ENCODE assay signal across 7 mouse cellular contexts in the genomic region with DNA sequence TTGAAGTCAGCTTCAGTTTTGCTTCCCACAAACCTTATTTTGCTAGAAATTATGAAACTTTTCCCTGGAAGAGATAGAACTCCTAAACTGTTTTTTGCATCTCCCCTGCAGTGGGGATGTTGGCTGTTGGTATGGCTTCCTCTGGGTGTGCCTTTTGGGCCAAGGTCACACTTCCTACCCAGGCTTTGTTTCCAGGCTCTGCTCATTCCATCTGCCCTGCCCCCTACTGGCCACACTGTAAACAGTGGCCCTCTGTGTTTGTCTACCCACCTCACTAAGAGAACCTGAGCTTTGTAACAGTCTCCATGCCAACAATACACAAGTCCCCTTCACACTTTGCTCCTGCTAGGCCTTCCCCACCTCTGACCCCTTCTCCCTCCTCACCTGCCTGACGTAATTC. TPM values are rescaled to one million over a fixed set of nuclear protein-coding genes. Genes with fewer than 3 reads are reported as not detected.
DNase-seq lines count a peak whose midpoint lies in the region; ATAC-seq and TF ChIP-seq lines count a peak whose summit lies in the region.

No protein-coding gene starts in this region.

- H3K9ac ChIP-seq in forebrain, postnatal 0 days: no peak overlapping the region

- TF ChIP-seq POLR2A in testis, adult 2 months (IDR thresholded peaks at IDR 0.05; ENCODE audit: control insufficient read depth, low read depth, low read length): no peak

- no peaks in the 10 kb centered on the region for H3K27me3 ChIP-seq in testis, adult 2 months (ENCODE audit: control insufficient read depth, insufficient read depth, low read length)
- H3K27me3 ChIP-seq in forebrain, postnatal 0 days (ENCODE audit: insufficient read depth, low read length): no peaks in the 10 kb centered on the region

- WGBS in forebrain, postnatal 0 days: 78% methylated on average over 1 of the region's 1 CpGs

- DNase-seq in testis, postnatal 14 days (ENCODE audit: low spot score): no peak
- DNase-seq in adrenal gland, adult 8-10 months: peak; percentile 13
- DNase-seq in forebrain, postnatal 0 days: no peak
- peak; percentile 64 for DNase-seq in kidney, adult 9 months
- peak; percentile 75 for DNase-seq in lung, postnatal 14 days
- DNase-seq in thymus, postnatal 10 days (ENCODE audit: low spot score in 2 of 2): peak; percentile 60 to 83

- no peak overlapping the region for H3K27ac ChIP-seq in testis, adult 2 months (ENCODE audit: control insufficient read depth, insufficient read depth, low read depth, low read length)
- H3K27ac ChIP-seq in forebrain, postnatal 0 days (ENCODE audit: low read depth, low read length): no peak overlapping the region

- no peak overlapping the region for H3K4me2 ChIP-seq in forebrain, postnatal 0 days (ENCODE audit: low read depth)

- no peaks in the 10 kb centered on the region for H3K36me3 ChIP-seq in testis, adult 2 months (ENCODE audit: control insufficient read depth, insufficient read depth, low read length)
- H3K36me3 ChIP-seq in forebrain, postnatal 0 days (ENCODE audit: insufficient read depth): peaks cover 51% of the 10 kb centered on the region

- H3K9me3 ChIP-seq in forebrain, postnatal 0 days (ENCODE audit: low read length): no peaks in the 10 kb centered on the region

- no peak for ATAC-seq in forebrain, postnatal 0 days

- H3K4me3 ChIP-seq in testis, adult 2 months (ENCODE audit: control insufficient read depth, low read depth, low read length): no peak overlapping the region
- H3K4me3 ChIP-seq in forebrain, postnatal 0 days (ENCODE audit: low read depth, low read length): no peak overlapping the region

- no peaks in the 10 kb centered on the region for H3K4me1 ChIP-seq in testis, adult 2 months (ENCODE audit: control insufficient read depth, insufficient read depth, low read length)
- H3K4me1 ChIP-seq in forebrain, postnatal 0 days (ENCODE audit: insufficient read depth): no peaks in the 10 kb centered on the region

- TF ChIP-seq CTCF in testis, adult 2 months (IDR thresholded peaks at IDR 0.05; ENCODE audit: control insufficient read depth, insufficient read depth, insufficient replicate concordance, low read depth, low read length): peak; percentile 48; the same call in 1 of the 2 replicates
- peak; percentile 68 for TF ChIP-seq CTCF in forebrain, postnatal 0 days (IDR thresholded peaks at IDR 0.05; ENCODE audit: low read depth)

RNA-seq across cellular contexts. Expression of gene Degs2, which starts 44.8 kb away (rescaled TPM):
- 0.33 and 0.41 TPM in 2 replicates for polyA plus RNA-seq in testis, adult 2 months (2012; rRNA removed)
- not detected for total RNA-seq in adrenal gland, adult 8-10 months (2022)
- 0.15 TPM in 1 of 2 replicates, not detected in the other for total RNA-seq in forebrain, postnatal 0 days (2014; rRNA removed)
- polyA plus RNA-seq in forebrain, postnatal 0 days (2015; fragmentation: Nextera tagmentation; extraction: Ambion mirVana): 0.50 and 0.88 TPM in 2 replicates

Comparison
In these comparisons a context has a peak if more than half of its experiments do, and no peak if none do; other contexts are left out.
1. DNase-seq: peak in adrenal gland, adult 8-10 months (single experiment), kidney, adult 9 months (single experiment), lung, postnatal 14 days (single experiment) and thymus, postnatal 10 days (2 of 2); none in testis, postnatal 14 days (single experiment) and forebrain, postnatal 0 days (single experiment).